Mouse (Mus musculus): Measurements from ENCODE around the gene Usp6nl. TPM values are rescaled to one million over a fixed set of nuclear protein-coding genes. Genes with fewer than 3 reads are reported as not detected.

Gene Usp6nl
- polyA plus RNA-seq, 1 experiment = 0.85 TPM

DNA sequence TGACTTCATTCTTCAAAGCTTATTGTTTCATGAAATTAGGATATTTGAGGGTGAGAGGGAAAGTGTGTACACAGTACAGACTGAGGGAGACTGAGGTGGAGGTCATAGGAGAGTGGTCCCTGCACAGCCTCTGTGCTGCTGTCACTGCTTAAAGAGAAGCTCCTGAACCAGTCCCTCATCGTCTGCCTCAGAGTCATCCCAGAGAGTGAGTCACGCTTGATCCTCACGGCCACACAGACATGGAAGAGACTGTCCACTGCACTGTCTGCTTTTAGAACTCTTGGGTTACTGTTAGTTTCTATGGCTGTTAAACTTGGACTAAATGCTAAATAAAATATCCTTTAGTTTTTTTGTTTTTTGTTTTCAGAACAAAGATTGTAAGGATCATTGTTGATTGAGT lies 3.2 kb downstream of the Usp6nl start:
- Histone ChIP-seq H3K4me1 (ENCODE audit: control insufficient read depth) (peaks cover 60% of the 10 kb centered on the region), H3K9me3 (ENCODE audit: control insufficient read depth, low read length) (no peaks in the 10 kb centered on the region)

DNA sequence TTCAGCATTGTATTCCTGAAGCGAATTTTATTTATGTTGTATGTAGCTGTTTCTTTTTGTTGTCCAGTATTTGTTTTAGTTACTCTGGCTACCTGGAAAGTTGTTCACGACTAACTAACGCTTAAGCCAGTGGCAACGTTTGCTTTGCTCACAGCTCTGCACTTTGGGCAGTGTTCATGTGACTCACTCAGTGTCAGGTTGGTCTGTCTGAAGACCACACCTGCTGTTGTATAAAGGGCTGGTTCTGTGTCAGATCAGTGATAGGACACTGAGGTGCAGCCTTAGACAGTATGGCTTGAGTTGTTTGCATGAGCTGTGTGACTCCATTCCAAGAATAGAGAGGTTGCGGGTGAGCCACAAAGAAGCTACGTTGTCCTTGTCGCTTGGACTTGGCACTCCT lies 6.5 kb downstream of the Usp6nl start:
- no peaks in the 10 kb centered on the region for H3K27me3 ChIP-seq (ENCODE audit: control insufficient read depth)
- H3K4me1 ChIP-seq (ENCODE audit: control insufficient read depth) = peaks cover 74% of the 10 kb centered on the region
- H3K9me3 ChIP-seq (ENCODE audit: control insufficient read depth, low read length) = no peaks in the 10 kb centered on the region
- peaks cover 27% of the 10 kb centered on the region for H3K36me3 ChIP-seq (ENCODE audit: control insufficient read depth)
- no peak overlapping the region for H3K4me3 ChIP-seq (replicated peaks)
- TF ChIP-seq TAL1 (IDR thresholded peaks at IDR 0.05; ENCODE audit: low read length) (no peak), GATA1 (IDR thresholded peaks at IDR 0.05; ENCODE audit: low read length) (no peak)

More for the DNA sequence above, 3.2 kb downstream of the Usp6nl start:
- peaks cover 19% of the 10 kb centered on the region for H3K36me3 ChIP-seq (ENCODE audit: control insufficient read depth)
- H3K27me3 ChIP-seq (ENCODE audit: control insufficient read depth) = no peaks in the 10 kb centered on the region
- TF ChIP-seq GATA1 (IDR thresholded peaks at IDR 0.05; ENCODE audit: low read length) (no peak), TAL1 (IDR thresholded peaks at IDR 0.05; ENCODE audit: low read length) (no peak)
- H3K4me3 ChIP-seq (replicated peaks) = no peak overlapping the region

DNA sequence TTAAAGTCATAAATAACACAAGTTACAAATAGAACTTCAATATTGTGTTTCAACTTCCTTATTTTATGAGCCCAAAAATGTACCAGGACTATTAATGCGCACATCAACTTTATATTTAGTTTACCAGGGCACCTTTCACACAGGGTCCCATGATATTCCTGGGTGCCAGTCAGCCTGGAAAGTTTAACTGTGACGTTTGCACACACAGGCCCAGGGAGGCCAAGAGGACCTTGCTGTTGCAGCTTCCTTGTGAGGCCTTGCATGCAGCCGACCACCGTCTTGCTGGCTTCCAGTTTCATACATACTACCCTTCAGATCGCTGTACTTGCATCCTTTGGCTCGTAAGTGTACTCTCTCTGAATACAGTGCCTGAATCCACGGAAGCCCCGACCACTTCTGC lies 8.3 kb downstream of the Usp6nl start:
- Histone ChIP-seq H3K4me3 (replicated peaks) (no peak overlapping the region), H3K4me1 (ENCODE audit: control insufficient read depth) (peaks cover 73% of the 10 kb centered on the region), H3K27me3 (ENCODE audit: control insufficient read depth) (no peaks in the 10 kb centered on the region), H3K9me3 (ENCODE audit: control insufficient read depth, low read length) (no peaks in the 10 kb centered on the region), H3K36me3 (ENCODE audit: control insufficient read depth) (peaks cover 28% of the 10 kb centered on the region)
- TF ChIP-seq TAL1 (IDR thresholded peaks at IDR 0.05; ENCODE audit: low read length) (no peak), GATA1 (IDR thresholded peaks at IDR 0.05; ENCODE audit: low read length) (no peak)

DNA sequence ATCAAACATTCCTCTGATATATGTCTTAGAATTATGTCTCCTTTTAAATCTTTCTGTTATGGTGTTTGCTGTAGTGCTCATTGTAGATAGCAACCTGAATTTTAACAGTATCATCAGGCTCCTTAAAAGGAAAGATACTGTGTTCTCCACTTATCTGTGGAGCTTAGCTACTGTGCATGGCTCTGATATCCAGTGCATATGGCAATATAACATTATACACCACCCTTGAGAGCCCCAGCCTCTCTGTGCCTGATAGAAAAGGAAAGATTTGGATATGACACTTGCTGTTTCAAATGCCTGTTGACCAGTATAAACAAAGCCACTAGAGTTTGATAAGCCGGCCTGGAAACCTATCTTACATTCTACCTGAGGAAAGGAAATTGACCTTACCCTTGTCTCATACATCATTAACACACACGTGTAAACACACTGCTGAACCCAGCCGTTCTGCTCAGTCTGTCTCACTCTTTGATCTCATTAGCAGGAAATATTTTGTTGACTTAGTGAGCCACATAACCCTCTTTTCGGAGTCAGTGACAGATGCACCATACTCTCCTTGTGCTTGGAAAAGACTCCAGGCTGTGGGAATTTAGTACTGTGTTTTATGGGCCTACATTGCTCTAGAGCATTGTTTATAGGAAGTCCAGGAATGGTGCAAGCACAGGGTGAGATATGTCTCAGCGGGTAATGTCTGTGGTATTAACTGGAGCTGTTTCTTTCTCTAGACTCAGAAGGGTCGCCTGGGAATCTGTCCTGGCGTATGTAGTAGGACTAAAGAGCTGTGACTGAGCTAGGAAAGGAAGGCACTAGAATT lies 9.1 kb downstream of the Usp6nl start:
- no peaks in the 10 kb centered on the region for H3K27me3 ChIP-seq (ENCODE audit: control insufficient read depth)
- TF ChIP-seq TAL1 (IDR thresholded peaks at IDR 0.05; ENCODE audit: low read length) (peak; percentile 41; the same call in 1 of the 3 replicates), GATA1 (IDR thresholded peaks at IDR 0.05; ENCODE audit: low read length) (peak; percentile 26; the same call in 1 of the 2 replicates)
- peaks cover 30% of the 10 kb centered on the region for H3K36me3 ChIP-seq (ENCODE audit: control insufficient read depth)
- peak overlapping the region; percentile 2 for H3K4me3 ChIP-seq (replicated peaks)
- H3K9me3 ChIP-seq (ENCODE audit: control insufficient read depth, low read length) = no peaks in the 10 kb centered on the region
- peaks cover 76% of the 10 kb centered on the region for H3K4me1 ChIP-seq (ENCODE audit: control insufficient read depth)

DNA sequence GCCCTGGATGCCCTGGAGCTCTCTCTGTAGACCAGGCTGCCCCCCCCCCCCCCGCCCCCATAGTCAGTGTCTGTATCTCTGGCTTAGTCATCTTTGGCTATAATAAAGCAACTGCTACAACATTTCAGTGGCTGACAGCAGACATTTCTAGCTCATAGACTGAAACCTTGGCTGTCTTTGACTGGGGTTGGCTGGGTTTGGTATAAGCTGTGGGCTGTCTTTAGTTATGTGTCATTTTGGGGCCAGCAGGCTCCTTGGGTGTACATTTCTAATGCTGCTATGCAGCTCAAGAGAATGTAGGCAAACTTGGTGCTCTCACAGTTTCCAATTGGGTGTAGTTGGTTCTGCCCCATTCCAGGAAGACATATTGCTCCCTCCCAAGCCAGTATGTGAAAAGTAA lies 11.1 kb downstream of the Usp6nl start:
- Histone ChIP-seq H3K27me3 (ENCODE audit: control insufficient read depth) (no peaks in the 10 kb centered on the region), H3K4me3 (replicated peaks) (no peak overlapping the region), H3K4me1 (ENCODE audit: control insufficient read depth) (peaks cover 80% of the 10 kb centered on the region), H3K9me3 (ENCODE audit: control insufficient read depth, low read length) (no peaks in the 10 kb centered on the region), H3K36me3 (ENCODE audit: control insufficient read depth) (peaks cover 33% of the 10 kb centered on the region)
- TF ChIP-seq TAL1 (IDR thresholded peaks at IDR 0.05; ENCODE audit: low read length) (no peak), GATA1 (IDR thresholded peaks at IDR 0.05; ENCODE audit: low read length) (no peak)

DNA sequence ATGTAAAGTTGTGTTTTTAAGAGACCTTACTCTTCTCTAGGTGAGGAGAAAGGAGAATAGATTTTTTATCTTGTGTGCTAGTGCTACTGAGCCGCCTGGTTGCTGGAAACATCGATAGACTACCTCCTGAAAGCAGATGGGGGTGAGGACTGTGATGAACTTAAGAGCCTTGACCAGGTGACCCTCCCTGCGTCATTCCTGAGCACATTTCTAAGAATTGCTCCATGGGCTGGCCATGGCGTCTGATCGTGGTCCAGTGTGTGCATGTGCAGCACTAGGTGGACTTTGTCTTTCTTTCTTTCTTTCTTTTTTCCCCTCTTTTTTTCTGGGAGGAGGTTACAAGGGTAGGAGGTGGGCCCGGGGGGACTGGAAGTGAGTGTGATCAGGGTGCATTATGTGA lies 11.5 kb downstream of the Usp6nl start:
- H3K9me3 ChIP-seq (ENCODE audit: control insufficient read depth, low read length) = no peaks in the 10 kb centered on the region
- H3K27me3 ChIP-seq (ENCODE audit: control insufficient read depth) = no peaks in the 10 kb centered on the region
- TF ChIP-seq TAL1 (IDR thresholded peaks at IDR 0.05; ENCODE audit: low read length) (no peak), GATA1 (IDR thresholded peaks at IDR 0.05; ENCODE audit: low read length) (no peak)
- peaks cover 78% of the 10 kb centered on the region for H3K4me1 ChIP-seq (ENCODE audit: control insufficient read depth)
- peaks cover 33% of the 10 kb centered on the region for H3K36me3 ChIP-seq (ENCODE audit: control insufficient read depth)
- H3K4me3 ChIP-seq (replicated peaks) = no peak overlapping the region

DNA sequence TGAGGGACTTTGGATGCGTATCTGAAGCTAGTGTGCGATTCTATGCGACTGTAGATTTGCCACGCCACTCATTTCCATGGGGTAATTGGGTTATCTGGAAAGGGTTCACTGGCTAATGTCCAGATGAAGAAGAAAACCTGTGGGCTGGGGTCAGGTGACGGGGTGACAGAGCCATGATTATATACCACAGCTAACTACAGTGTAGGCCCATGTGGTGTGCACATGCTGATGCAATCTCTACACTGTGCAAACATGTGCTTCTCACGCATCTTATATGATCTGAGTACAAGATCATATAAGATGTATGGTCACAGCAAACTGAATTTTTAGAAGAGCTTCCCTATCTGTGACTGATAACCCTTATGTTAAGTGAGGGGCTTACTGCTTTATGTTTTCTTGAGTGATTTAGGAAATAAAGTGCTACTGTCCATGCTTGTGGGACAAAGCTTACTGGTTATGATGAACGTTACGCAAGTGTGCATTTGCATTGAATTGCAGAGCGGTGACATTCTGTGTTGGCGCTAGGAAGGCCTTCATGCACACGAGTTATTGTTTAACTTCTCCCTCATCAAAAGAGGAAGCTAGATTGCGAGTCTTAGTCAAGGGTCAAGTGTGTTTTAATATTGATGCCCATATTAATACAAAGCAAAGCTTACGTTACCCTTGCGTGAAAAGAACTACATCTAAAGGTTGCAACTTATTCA lies 12.7 kb downstream of the Usp6nl start:
- TF ChIP-seq TAL1 (IDR thresholded peaks at IDR 0.05; ENCODE audit: low read length) (no peak), GATA1 (IDR thresholded peaks at IDR 0.05; ENCODE audit: low read length) (no peak)
- Histone ChIP-seq H3K36me3 (ENCODE audit: control insufficient read depth) (peaks cover 36% of the 10 kb centered on the region), H3K9me3 (ENCODE audit: control insufficient read depth, low read length) (no peaks in the 10 kb centered on the region), H3K4me3 (replicated peaks) (no peak overlapping the region), H3K27me3 (ENCODE audit: control insufficient read depth) (no peaks in the 10 kb centered on the region), H3K4me1 (ENCODE audit: control insufficient read depth) (peaks cover 68% of the 10 kb centered on the region)

DNA sequence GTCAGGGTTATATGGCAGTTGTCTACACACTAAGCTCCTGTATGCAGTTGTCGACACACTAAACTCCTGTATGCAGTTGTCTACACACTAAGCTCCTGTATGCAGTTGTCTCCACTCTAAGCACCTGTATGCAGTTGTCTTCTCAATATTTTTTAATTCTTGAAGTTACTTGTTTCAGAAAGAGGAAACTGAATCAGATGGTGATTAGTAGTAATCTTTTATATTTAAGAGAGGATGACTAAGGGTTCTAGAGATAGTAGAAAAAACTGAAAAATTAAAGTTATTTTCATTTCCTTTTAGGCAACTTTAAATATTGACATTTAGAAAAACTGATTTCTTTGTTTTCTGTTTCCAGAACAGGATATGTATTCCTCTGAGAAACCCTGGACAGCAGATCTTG lies 13.5 kb downstream of the Usp6nl start:
- Histone ChIP-seq H3K4me1 (ENCODE audit: control insufficient read depth) (peaks cover 62% of the 10 kb centered on the region), H3K9me3 (ENCODE audit: control insufficient read depth, low read length) (no peaks in the 10 kb centered on the region), H3K36me3 (ENCODE audit: control insufficient read depth) (peaks cover 36% of the 10 kb centered on the region), H3K4me3 (replicated peaks) (no peak overlapping the region), H3K27me3 (ENCODE audit: control insufficient read depth) (no peaks in the 10 kb centered on the region)
- no peak for TF ChIP-seq GATA1 (IDR thresholded peaks at IDR 0.05; ENCODE audit: low read length)
- TF ChIP-seq TAL1 (IDR thresholded peaks at IDR 0.05; ENCODE audit: low read length) = no peak

DNA sequence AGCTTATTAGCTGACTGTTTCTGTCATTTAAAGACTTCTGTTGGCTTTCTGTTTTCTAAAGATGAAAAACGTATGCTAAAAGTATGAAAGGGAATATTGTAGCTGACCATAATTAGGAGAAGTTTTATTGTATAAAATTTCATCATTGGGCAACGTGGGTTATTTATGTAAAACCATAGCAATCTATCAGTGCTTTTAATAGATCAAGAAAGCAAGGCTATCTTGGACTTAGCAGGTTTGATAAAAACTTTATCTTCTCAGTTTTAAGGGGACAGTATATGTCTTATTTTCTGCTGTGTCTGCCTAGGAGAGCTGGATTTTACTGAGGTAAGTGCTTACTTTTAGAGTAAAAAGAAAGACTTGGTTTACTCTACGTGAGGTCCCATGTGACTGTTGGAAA lies 14.2 kb downstream of the Usp6nl start:
- peaks cover 39% of the 10 kb centered on the region for H3K36me3 ChIP-seq (ENCODE audit: control insufficient read depth)
- TF ChIP-seq GATA1 (IDR thresholded peaks at IDR 0.05; ENCODE audit: low read length) (no peak), TAL1 (IDR thresholded peaks at IDR 0.05; ENCODE audit: low read length) (no peak)
- H3K27me3 ChIP-seq (ENCODE audit: control insufficient read depth) = no peaks in the 10 kb centered on the region
- H3K4me1 ChIP-seq (ENCODE audit: control insufficient read depth) = peaks cover 55% of the 10 kb centered on the region
- no peak overlapping the region for H3K4me3 ChIP-seq (replicated peaks)
- H3K9me3 ChIP-seq (ENCODE audit: control insufficient read depth, low read length) = no peaks in the 10 kb centered on the region

Measured in erythroblast, embryonic 14.5 days (primary cell).